Mouse (Mus musculus) layer of hippocampus, postnatal 10 days (tissue): ENCODE measurements around the gene Chtop. TPM values are rescaled to one million over a fixed set of nuclear protein-coding genes. Genes with fewer than 3 reads are reported as not detected.
A peak's percentile ranks its signal among the peaks of the same experiment; 100 is the strongest.

Experiments used
- DNase-seq, 2 experiments: peaks; one replicate each; pipeline ENCODE4 v3.0.0; 2021; ENCODE audit warnings: low spot score in 2 of 2
- total RNA-seq, 2 experiments: library from RNA; stranded (reverse); gene quantifications; 2 replicates each; pipeline ENCODE4 v1.2.3; 2021

Chtop gene
- total RNA-seq, 2 experiments from 2014 or later: 173 to 189 TPM

DNA sequence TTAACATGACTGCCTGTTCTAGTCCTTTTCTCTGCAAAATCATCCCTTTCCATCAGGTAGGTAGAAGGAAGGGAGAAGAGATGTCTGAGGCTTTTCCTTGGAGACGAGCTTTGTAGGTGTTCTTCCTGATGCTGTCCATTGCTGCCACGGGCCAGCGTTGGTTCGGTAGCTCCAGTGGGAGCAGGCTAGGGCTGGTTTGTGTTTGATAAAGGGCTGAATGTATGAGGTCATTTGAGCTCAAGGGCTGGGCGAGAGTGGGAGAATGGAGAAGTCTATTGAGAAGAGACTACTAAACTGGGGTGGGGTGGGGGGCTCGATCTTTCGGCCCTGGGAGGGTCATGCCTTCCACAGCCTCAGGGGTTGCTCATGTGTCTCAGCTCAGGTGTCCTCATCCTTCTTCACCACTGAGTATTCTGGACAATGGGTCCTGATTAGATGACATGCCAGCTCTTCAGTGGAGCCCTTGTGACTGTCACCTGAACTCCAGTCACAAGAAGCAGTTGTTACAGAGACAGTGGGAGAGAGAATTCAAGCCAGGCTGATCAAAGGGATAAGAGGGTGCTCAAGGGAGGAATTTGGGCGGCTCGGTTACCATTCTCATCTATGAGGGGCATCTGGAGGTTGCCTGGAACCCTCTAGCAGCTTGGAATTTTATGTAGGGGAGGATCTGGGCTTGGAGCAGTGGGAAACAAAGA, 3.8 kb upstream of the Chtop start:
- DNase-seq: no peak

DNA sequence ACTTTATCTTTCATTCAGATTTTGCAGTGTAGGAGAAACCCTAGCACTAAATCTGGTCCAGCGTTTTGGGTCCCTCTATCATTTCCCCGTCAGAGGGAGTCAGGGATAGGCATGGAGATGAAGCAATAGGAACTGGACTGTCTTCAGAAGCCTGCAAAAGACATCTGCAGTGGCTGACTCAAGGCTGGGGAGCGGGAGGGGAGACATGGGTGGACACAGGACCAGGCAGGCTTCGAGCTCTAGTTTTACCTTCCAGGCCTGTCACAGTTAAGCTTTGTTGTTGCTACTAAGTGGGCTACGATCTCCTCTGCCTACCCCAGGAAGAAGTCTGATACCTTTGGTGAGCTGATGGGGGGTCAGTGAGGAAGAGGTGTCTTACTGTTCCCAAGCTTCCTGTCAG, 3.0 kb upstream of the Chtop start:
- no peak for DNase-seq

DNA sequence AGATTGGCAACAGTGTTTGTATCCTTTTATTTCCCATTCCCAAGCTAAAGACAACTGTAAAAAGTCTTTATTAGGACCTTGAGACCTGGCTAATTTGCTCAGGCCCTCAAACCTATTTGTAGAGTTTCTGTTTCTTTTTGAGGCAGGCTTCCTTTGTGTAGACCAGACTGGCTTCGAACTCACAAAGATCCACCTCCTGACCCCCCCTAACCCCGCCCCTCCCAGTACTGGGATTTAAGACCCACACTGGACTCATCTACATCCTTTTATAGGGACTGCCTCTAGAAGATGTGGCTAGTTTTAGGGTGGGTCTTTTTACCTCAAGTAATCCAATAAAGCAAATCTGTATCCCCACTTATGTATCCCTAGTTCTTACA, 437 bp upstream of the Chtop start:
- DNase-seq: no peak

DNA sequence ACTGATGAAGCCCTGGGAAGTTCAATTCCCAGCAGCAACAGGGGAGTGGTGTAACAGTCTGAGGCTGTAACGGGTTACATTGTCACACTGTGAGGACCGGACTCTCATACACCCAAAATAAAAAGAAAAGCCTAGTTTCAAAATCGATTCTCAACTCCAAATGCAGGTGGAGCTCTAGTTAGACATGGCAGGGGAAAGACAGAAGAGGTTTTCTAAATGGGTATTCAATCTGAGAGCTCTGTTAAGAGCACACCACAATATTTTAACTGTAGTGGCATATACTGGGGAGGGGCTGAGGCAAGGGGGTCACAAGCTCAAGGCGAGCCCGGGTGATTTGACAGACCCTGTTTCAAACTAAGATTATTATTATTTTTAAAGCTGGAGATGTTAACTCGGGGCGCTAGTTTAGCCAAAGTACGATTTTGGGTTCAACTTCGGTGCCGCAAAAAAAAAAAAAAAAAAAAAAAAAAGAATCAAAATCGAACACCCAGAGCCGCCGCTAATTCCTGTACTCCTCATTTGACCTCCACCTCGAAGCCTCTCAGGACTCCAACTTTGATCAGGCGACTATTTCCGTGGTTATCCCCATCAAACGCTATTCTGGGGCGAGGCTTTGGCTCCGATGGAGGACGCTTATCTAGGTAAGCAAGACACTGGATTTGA, 880 bp downstream of the Chtop start:
- no peak for DNase-seq

DNA sequence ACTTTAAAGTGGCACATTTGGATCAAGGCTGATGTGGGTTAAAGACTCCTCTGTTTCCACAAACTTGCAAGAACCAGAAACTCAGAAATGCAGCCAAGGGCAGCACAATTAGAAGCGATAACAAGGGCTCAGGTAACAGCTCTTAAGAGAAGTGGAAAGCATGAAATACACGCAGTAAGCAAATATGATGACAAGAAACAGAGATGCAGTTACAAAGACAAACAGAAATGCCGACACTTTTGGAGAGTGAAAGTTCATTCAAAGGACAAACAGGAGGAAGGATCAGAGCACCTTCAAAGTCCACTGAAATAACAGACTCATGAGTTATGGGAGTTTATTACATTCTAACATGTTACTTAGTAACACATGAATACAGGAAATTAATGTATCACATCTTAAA, 2.9 kb downstream of the Chtop start:
- DNase-seq: no peak

DNA sequence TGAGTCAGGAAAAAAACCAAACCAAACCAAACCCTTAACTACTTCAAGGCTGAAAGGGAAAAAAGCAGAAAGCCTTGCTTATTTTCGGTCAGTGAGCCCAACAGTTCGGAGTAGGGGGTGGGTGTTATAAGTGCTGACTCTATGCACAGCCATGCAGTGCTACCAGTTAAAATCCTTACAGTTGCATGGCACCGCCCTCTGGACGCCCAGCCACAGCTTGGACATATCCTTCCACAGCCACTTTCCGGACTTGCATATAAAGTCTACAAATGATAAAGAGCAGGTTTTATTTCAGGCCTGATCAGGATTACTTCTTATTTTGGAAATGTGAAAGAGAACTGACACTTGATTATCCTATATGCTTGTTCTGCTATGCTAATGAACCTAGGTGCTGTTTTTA, 4.1 kb downstream of the Chtop start:
- DNase-seq: no peak

DNA sequence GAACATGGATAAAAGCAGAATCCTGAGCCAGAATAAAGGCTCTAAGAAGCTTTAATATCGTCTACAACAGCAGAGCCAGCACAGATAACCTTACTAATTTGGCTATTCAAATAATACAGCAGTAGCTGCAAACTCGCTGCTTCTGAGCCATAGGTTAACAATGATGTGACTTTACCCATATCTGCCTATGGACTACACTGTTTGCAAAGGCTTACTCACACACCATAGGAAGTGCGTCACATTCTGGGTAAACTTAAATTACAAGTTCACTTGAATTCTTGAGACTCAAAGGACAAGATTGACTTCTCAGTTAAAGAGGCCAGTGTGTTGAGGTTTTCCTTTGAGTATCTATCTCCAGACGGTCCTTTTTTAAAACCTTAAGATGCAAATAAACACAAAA, 5.9 kb downstream of the Chtop start:
- no peak for DNase-seq

DNA sequence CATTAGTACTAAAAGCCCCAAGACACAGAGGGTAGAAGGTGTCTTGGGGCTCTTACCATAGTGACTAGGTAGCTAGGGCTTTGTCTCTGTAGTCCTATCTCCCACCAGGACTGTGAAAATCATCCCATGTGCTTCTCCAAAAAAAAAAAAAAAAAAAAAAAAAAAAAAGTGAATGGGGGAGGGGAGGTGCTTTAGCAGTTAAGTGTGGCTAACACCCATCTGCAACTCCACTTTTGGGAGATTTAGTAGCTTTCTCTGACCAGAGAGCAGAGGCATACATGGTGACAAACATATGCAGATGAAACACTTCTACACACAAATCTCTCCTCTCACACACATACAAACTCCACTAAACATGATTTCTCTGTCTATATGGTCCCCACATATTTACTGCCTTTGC, 11.7 kb downstream of the Chtop start:
- no peak for DNase-seq

DNA sequence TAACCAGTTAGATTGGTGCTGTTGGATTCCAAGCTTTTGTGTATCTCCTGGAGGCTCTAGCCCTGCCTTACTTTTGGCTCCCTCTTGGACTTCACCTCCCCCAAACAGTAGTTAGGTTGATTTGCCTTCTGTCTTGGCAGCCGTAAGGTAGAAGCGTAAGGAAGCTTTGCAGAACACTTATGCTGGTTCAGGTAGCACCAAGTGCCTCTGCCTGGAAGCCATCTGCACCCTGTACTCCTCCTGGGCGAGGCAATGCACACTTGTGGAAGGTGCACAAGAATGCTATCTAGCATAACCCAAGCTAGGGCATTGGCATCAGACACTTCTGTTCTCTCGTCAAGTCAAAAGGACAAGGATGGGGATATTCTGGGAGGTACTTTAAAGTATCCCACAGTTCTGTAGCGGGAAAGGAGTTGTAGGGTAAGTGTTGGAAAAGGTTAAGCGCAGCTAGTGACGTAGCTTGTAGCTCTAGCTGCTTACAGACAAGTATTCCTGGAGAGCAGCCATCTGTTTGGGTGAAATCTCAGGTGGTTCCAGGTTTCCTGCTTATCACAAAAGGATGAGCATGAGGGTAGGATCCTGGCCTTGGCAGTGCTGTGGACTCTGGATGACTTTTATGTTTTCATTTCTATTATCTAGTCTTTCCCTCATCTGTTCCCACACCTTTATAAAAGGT, 13.3 kb downstream of the Chtop start:
- no peak for DNase-seq

DNA sequence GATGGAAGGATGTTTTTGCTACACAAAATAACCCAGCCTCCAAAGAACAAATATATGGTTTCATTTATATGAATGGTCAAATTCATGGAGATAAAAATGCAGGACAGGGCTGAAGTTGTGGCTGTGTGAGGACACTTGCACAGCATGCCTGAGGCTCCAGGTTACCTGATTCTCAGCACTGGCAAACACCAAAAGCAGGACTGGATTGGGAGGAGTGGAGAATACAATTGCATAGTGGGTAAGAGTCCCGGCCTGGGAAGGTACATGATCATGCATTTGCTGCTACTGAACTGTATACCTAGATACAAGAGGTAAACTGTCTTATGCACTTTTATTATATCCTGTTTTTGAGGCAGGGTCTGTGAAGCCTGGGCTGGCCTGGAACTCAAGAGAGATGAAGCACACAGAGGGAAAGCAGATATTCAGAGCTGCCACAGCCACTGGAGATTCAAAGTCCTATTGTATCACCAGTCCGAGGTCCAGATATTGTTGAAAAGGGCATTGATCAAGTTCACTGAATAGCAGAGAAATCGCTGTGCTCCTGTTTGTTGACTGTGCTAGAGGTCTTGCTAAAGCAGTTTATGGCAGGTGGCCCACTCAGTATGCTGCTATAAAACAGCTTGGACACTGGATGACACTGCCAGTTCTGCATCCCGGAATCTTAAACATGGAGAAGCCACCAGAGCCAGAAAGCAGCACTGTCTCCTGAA, 15.3 kb downstream of the Chtop start:
- DNase-seq: no peak

DNA sequence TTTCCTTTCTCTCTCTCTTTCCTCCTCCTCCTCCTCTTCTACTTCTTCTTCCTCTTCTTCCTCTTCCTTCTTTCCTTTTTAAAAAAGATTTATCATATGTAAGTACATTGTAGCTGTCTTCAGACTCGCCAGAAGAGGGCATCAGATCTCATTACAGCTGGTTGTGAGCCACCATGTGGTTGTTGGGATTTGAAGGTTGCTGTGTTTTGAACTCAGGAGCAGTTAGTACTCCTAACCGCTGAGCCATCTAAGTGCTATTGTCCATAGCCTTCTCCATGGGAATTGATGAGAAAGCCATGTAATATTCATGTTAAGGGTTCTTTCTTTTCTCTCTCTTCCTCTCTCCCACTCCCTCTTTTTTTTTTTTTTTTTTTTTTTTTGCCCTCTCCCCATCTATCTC, 17.9 kb downstream of the Chtop start:
- peak in 1 of 2 experiments; percentile 45 for DNase-seq

DNA sequence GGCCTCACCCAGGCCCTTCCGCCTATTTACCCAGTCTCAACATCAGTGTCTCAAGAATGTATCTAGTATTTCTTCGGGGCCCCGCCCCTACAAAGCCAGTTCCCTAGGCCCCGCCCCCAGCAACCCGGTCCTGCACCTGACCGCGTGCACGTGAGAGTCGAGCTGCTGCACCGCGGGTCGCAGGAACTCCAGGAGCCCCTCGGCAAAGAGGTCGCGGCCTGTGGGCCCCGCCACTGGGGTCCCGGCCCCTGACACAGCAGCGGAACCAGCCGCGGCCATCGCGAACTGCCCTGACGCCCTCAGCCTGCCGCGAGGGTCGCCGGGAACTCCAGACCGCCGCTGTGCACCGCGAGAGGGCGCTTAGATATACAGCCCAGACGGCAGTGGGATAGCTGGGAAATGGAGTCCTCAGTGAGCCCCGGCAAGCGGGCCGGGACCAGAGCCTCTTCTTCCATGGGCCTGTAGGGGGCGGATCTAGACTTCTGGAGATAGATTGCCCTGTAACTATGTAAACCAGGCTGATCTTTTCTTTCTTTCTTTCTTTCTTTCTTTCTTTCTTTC, 18.5 kb downstream of the Chtop start, which contains the start of gene Snapin:
TSS of gene Snapin (minus strand) at position 338 of the 561 bp plus-strand sequence.
- peak; percentile 96 to 98 for DNase-seq

DNA sequence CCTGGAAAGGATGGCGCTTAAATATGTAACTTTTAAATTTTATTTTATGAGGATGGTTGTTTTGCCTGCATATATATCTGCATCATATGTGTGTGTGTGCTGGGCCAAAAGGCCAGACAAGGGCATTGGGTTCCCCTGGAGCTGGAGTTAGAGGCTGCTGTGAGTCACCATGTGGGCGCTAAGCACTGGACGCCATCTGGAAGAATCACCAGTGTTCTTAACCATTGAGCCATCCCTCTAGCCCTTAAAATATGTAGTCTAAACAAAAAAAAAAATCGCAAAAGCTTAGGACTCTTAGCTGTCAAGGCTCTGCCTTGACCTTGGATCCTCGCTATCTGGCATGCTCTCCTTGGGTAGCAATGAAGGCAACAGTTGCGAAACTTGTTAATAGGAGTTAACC, 20.7 kb downstream of the Chtop start:
- no peak for DNase-seq

DNA sequence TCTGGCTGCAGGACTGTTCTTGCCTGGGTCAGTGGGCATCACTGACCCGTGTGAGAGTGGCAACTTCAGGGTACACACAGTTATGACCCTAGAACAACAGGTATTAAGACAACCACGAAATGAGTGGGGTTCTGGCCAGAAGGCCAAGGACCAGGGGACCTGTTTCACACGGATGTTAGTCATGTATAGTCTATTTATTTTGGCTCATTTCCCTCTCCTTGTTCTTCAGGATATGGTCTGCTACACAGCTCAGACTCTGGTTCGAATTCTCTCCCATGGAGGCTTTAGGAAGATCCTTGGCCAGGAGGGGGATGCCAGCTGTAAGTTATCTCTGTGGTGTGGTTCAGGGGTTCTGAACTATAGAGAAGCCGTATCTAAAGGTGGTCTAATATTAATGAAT, 22.3 kb downstream of the Chtop start:
- no peak for DNase-seq

DNA sequence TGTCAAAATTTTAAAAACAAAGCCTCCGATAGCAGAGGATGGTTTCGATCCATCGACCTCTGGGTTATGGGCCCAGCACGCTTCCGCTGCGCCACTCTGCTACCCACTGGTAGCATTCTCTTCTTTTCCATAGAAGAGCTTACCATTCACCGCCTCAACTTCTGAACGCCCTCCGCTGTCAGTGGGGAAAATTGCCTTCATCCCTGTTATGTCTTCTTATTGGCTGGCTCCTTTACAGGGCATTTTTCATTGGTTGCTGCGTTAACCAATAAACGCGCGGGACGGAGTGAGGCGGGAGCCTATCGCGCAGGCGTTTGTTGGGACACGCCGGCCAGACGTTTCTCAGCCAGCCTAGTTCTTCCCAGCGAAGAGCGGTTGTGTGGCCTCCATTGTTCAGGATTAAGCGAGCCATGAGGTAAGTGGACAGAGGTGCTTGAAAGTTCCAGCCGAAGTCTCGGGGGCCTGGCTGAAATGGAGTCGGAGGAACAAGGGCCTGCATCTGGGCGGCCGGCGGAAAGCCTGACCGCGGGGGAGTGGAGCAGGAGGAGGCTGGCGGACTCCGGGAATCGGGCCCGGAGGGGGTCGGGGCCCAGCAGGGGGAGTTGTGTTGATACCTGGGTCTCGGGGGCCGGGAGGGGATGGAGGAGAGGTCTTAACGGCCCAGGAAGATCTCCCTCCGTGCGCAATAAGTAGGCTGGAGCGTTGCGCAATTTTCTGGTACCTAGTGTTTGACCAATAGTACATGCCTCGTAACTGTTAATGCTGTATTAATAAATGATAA, 33.3 kb downstream of the Chtop start, which contains the start of gene Ilf2:
TSS of gene Ilf2 (plus strand) at position 296 of the 781 bp plus-strand sequence.
- peak; percentile 96 for DNase-seq

DNA sequence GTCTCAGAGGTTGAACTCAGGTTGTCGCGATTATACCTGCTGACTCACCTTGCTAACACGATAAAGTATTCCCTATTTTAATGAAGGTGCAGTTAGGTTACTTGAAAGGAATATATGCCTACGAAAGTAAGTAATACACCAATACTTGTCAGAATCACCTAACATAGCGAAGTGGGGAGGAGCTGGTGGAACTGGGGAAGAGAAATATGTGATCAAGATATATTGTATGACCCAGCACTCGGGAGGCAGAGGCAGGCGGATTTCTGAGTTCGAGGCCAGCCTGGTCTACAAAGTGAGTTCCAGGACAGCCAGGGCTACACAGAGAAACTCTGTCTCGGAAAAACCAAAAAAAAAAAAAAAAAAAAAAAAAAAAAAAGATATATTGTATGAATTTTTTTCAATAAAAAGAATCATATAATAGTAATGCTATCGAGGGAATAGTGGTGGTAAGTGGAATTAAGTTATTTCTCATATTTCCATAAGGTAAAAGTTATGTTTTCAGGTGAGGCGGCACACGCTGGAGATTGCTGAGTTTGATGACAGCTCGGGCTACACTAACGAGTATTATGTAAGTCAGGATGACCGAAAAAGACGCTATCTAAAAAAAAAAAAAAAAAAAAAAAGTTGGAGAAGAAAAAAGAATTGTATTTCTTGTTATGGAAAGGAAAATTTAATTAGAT, 34.0 kb downstream of the Chtop start:
- no peak for DNase-seq

DNA sequence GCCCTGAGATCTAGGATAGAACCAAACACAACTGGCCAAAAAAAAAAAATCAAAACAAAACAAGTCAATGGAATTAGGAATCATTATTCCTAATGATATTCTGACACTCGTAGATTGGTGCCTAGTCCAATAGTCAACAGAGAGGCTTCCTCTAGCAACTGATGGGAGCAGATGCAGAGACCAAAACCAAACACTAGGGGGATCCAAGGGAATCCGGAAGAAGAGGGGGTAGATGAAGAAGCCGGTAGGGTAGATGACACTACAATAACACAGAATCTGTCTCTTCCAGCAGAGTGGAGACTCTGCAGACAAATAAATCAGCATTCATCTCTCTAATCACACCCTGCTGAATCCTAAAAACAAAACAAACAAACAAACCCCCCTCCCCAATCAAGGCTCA, 37.1 kb downstream of the Chtop start:
- peak in 1 of 2 experiments; percentile 40 for DNase-seq

DNA sequence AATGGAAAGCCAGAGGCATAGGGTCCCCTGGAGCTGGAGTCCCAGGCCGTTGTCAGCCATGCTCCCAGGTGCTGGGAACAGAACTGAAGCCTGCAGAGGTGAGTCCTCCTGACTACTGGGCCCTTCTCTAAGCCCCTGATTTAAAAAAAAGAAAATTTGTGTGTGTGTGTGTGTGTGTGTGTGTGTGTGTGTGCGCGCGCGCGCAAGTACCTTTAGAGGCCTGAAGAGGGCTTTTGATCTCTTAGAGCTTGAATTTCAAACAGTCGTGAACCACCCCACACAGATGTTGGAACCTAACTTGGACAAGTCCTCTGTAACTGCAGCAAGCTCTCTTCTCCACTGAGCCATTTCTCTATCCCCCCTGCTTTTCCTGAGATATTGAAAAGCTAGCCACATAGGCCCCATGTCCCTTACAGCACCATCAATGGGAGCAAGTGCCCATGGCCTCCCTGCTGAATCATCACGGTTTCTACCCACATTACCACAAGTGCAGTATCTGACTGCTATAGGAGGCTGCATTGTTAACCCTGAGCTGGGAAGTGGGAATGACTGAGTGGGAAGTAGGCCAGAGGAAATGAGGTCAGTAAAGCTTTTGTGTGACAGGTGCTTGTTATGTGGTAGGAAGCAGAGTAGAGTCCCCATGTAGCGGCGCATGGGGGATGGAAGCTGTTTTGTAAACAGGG, 41.5 kb downstream of the Chtop start:
- DNase-seq: no peak

DNA sequence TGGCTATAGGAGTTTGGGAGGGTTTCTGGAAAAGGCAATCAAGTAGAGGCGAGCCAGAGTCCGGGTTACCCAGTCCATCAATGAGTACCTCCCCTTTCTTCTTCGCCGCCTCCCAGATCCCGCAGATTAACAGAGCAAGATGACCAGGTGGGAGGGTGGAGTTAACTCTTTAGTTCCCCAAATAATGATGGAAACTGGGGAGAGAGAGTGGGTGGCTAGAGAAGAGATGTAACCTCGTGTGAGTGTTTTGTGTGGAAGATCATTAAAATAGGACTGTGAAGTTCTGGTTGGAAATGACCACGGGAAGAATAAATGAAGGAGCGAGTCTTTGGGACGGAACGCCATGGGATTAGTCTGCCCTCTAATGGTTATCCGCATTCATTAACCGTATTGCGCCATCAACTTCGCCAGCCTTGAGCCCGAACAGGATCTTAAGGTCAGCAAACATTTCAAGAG, 43.0 kb downstream of the Chtop start:
- peak; percentile 51 to 68 for DNase-seq
